Mouse (Mus musculus): Measurements from ENCODE around the gene Arpc3. TPM values are rescaled to one million over a fixed set of nuclear protein-coding genes. Genes with fewer than 3 reads are reported as not detected.
"Not testable (repeated sequence)": the region's sequence is repeated elsewhere in the genome, so short reads cannot be mapped to it uniquely, and the experiment has no call there.

Gene Arpc3
- polyA plus RNA-seq, 1 experiment from 2014 or later: 158 TPM

- Histone ChIP-seq H3K9me3 (ENCODE audit: control insufficient read depth, low read length) (no peaks in the 10 kb centered on the region), H3K4me3 (ENCODE audit: low read length) (no peak overlapping the region), H3K27ac (ENCODE audit: low read depth, low read length) (peak overlapping the region; percentile 32; the same call in 1 of the 2 replicates), H3K9ac (ENCODE audit: low read depth, low read length) (no peak overlapping the region), H3K36me3 (ENCODE audit: control insufficient read depth, insufficient read depth, low read length) (peaks cover 60% of the 10 kb centered on the region), H3K4me1 (ENCODE audit: control insufficient read depth, insufficient read depth, low read depth, low read length) (no peaks in the 10 kb centered on the region), H3K4me2 (ENCODE audit: low read length) (no peak overlapping the region), H3K27me3 (replicated peaks; ENCODE audit: control insufficient read depth, insufficient read depth, low read length) (no peaks in the 10 kb centered on the region)
- 100% methylated on average over 3 of the region's 3 CpGs for WGBS
- no peak for ATAC-seq
These were observed 63.2 kb downstream of the Arpc3 start for GRCm38 (mm10) chr5:122454883-122455282.

- Histone ChIP-seq H3K9me3 (ENCODE audit: control insufficient read depth, low read length) (no peaks in the 10 kb centered on the region), H3K27me3 (replicated peaks; ENCODE audit: control insufficient read depth, insufficient read depth, low read length) (no peaks in the 10 kb centered on the region), H3K36me3 (ENCODE audit: control insufficient read depth, insufficient read depth, low read length) (peaks cover 67% of the 10 kb centered on the region), H3K9ac (ENCODE audit: low read depth, low read length) (no peak overlapping the region), H3K4me2 (ENCODE audit: low read length) (no peak overlapping the region), H3K4me1 (ENCODE audit: control insufficient read depth, insufficient read depth, low read depth, low read length) (no peaks in the 10 kb centered on the region), H3K27ac (ENCODE audit: low read depth, low read length) (no peak overlapping the region), H3K4me3 (ENCODE audit: low read length) (no peak overlapping the region)
- ATAC-seq: no peak
- 91% methylated on average over 3 of the region's 3 CpGs for WGBS
These were observed 63.9 kb downstream of the Arpc3 start for GRCm38 (mm10) chr5:122455584-122455983.

- H3K27me3 ChIP-seq (replicated peaks; ENCODE audit: control insufficient read depth, insufficient read depth, low read length); H3K9ac ChIP-seq (ENCODE audit: low read depth, low read length); H3K9me3 ChIP-seq (ENCODE audit: control insufficient read depth, low read length); H3K4me2 ChIP-seq (ENCODE audit: low read length); H3K4me3 ChIP-seq (ENCODE audit: low read length); H3K27ac ChIP-seq (ENCODE audit: low read depth, low read length); H3K4me1 ChIP-seq (ENCODE audit: control insufficient read depth, insufficient read depth, low read depth, low read length); ATAC-seq: not testable (repeated sequence)
- 89% methylated on average over 9 of the region's 9 CpGs for WGBS
- peaks cover 81% of the 10 kb centered on the region for H3K36me3 ChIP-seq (ENCODE audit: control insufficient read depth, insufficient read depth, low read length)
These were observed 65.4 kb downstream of the Arpc3 start for GRCm38 (mm10) chr5:122457054-122457453.

GRCm38 (mm10) chr5:122458066-122458465 lies 66.4 kb downstream of the Arpc3 start:
- 89% methylated on average over 4 of the region's 4 CpGs for WGBS
- no peak overlapping the region for H3K9ac ChIP-seq (ENCODE audit: low read depth, low read length)
- H3K4me1 ChIP-seq (ENCODE audit: control insufficient read depth, insufficient read depth, low read depth, low read length): no peaks in the 10 kb centered on the region
- H3K4me3 ChIP-seq (ENCODE audit: low read length): no peak overlapping the region
- H3K36me3 ChIP-seq (ENCODE audit: control insufficient read depth, insufficient read depth, low read length): peaks cover 84% of the 10 kb centered on the region
- no peaks in the 10 kb centered on the region for H3K9me3 ChIP-seq (ENCODE audit: control insufficient read depth, low read length)
- no peak for ATAC-seq
- no peak overlapping the region for H3K27ac ChIP-seq (ENCODE audit: low read depth, low read length)
- H3K4me2 ChIP-seq (ENCODE audit: low read length): no peak overlapping the region
- no peaks in the 10 kb centered on the region for H3K27me3 ChIP-seq (replicated peaks; ENCODE audit: control insufficient read depth, insufficient read depth, low read length)

DNA sequence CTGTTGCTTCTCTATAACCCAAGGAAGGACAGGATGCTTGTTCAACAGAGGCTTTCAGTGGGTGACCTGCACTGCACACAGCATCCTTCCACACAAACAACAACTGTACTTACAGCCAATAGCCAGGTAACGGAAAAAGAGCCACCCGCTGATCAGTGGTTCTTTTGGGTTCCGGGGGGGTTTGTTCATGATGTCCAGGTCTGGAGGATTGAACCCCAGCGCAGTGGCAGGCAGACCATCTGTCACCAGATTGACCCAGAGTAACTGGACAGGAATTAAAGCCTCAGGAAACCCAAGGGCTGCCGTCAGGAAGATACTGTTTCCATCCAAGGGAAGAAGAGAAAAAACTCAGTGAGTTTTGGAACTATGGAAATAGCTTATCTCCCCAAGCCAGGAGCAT lies 67.7 kb downstream of the Arpc3 start:
- WGBS: 97% methylated on average over 5 of the region's 5 CpGs
- Histone ChIP-seq H3K9ac (ENCODE audit: low read depth, low read length) (no peak overlapping the region), H3K4me1 (ENCODE audit: control insufficient read depth, insufficient read depth, low read depth, low read length) (no peaks in the 10 kb centered on the region), H3K36me3 (ENCODE audit: control insufficient read depth, insufficient read depth, low read length) (peaks cover 83% of the 10 kb centered on the region), H3K9me3 (ENCODE audit: control insufficient read depth, low read length) (no peaks in the 10 kb centered on the region), H3K4me3 (ENCODE audit: low read length) (no peak overlapping the region), H3K27ac (ENCODE audit: low read depth, low read length) (no peak overlapping the region), H3K4me2 (ENCODE audit: low read length) (no peak overlapping the region), H3K27me3 (replicated peaks; ENCODE audit: control insufficient read depth, insufficient read depth, low read length) (no peaks in the 10 kb centered on the region)
- ATAC-seq: no peak

- H3K27ac ChIP-seq (ENCODE audit: low read depth, low read length): no peak overlapping the region
- no peak for ATAC-seq
- WGBS: 81% methylated on average over 11 of the region's 11 CpGs
- H3K4me2 ChIP-seq (ENCODE audit: low read length): no peak overlapping the region
- H3K4me3 ChIP-seq (ENCODE audit: low read length): no peak overlapping the region
- no peaks in the 10 kb centered on the region for H3K4me1 ChIP-seq (ENCODE audit: control insufficient read depth, insufficient read depth, low read depth, low read length)
- peaks cover 74% of the 10 kb centered on the region for H3K36me3 ChIP-seq (ENCODE audit: control insufficient read depth, insufficient read depth, low read length)
- no peaks in the 10 kb centered on the region for H3K27me3 ChIP-seq (replicated peaks; ENCODE audit: control insufficient read depth, insufficient read depth, low read length)
- H3K9me3 ChIP-seq (ENCODE audit: control insufficient read depth, low read length): no peaks in the 10 kb centered on the region
- no peak overlapping the region for H3K9ac ChIP-seq (ENCODE audit: low read depth, low read length)
These were observed 69.0 kb downstream of the Arpc3 start for GRCm38 (mm10) chr5:122460656-122461055.

DNA sequence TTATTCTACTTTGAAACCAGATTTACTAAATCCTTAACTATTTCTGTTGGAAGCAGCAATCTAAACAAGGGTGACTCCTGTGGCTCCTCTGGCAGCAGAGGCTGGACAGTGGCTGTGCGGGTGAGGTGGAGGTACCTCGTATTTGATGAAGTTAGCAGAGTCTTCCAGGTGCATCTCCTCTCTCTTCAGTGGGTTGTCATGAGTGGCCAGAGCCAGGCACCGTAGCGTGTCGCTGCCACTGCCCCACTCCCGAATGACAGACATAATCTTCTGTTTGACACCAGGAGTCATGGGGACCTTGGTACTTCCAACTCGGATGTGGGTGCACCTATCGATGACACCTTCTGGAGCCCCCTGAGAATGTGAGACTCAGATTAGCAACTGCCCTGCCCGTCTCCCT lies 69.8 kb downstream of the Arpc3 start:
- Histone ChIP-seq H3K4me3 (ENCODE audit: low read length) (no peak overlapping the region), H3K9me3 (ENCODE audit: control insufficient read depth, low read length) (no peaks in the 10 kb centered on the region), H3K27ac (ENCODE audit: low read depth, low read length) (no peak overlapping the region), H3K4me2 (ENCODE audit: low read length) (no peak overlapping the region), H3K36me3 (ENCODE audit: control insufficient read depth, insufficient read depth, low read length) (peaks cover 77% of the 10 kb centered on the region), H3K27me3 (replicated peaks; ENCODE audit: control insufficient read depth, insufficient read depth, low read length) (no peaks in the 10 kb centered on the region), H3K9ac (ENCODE audit: low read depth, low read length) (no peak overlapping the region), H3K4me1 (ENCODE audit: control insufficient read depth, insufficient read depth, low read depth, low read length) (no peaks in the 10 kb centered on the region)
- 93% methylated on average over 9 of the region's 9 CpGs for WGBS
- no peak for ATAC-seq

Other genes starting within 250 kb of the Arpc3 start
- 182 and 185 TPM in 2 replicates for gene Ppp1cc, start 233.6 kb upstream of the Arpc3 start, polyA plus RNA-seq (2015; fragmentation: Nextera tagmentation; extraction: Ambion mirVana)
- gene Hvcn1, start 185.1 kb upstream of the Arpc3 start, polyA plus RNA-seq (2015; fragmentation: Nextera tagmentation; extraction: Ambion mirVana): 1.1 and 1.5 TPM in 2 replicates
- gene Tctn1, start 127.4 kb upstream of the Arpc3 start, polyA plus RNA-seq (2015; fragmentation: Nextera tagmentation; extraction: Ambion mirVana): 5.3 and 6.0 TPM in 2 replicates
- gene Pptc7, start 107.5 kb upstream of the Arpc3 start, polyA plus RNA-seq (2015; fragmentation: Nextera tagmentation; extraction: Ambion mirVana): 6.5 and 8.1 TPM in 2 replicates
- 17.7 and 20.1 TPM in 2 replicates for gene Rad9b, start 37.6 kb upstream of the Arpc3 start, polyA plus RNA-seq (2015; fragmentation: Nextera tagmentation; extraction: Ambion mirVana)
- gene Vps29, start 37.5 kb upstream of the Arpc3 start, polyA plus RNA-seq (2015; fragmentation: Nextera tagmentation; extraction: Ambion mirVana): 314 and 353 TPM in 2 replicates
- 35.3 and 40.9 TPM in 2 replicates for gene Gpn3, start 20.0 kb upstream of the Arpc3 start, polyA plus RNA-seq (2015; fragmentation: Nextera tagmentation; extraction: Ambion mirVana)
- 132 and 140 TPM in 2 replicates for gene Fam216a, start 19.5 kb upstream of the Arpc3 start, polyA plus RNA-seq (2015; fragmentation: Nextera tagmentation; extraction: Ambion mirVana)
- gene Anapc7, start 29.8 kb downstream of the Arpc3 start, polyA plus RNA-seq (2015; fragmentation: Nextera tagmentation; extraction: Ambion mirVana): 47.3 and 51.2 TPM in 2 replicates
- 47.2 and 50.2 TPM in 2 replicates for gene Atp2a2, start 110.3 kb downstream of the Arpc3 start, polyA plus RNA-seq (2015; fragmentation: Nextera tagmentation; extraction: Ambion mirVana)
- 54.5 and 58.0 TPM in 2 replicates for gene Ift81, start 222.6 kb downstream of the Arpc3 start, polyA plus RNA-seq (2015; fragmentation: Nextera tagmentation; extraction: Ambion mirVana)